Mouse (Mus musculus) liver, embryonic 14.5 days (tissue): ENCODE data around the gene Ctnnd2. TPM values are rescaled to one million over a fixed set of nuclear protein-coding genes. Genes with fewer than 3 reads are reported as not detected.

Experiments
- ATAC-seq: fragments of 200-750 bp; cut with Nextera tagmentation; 2 replicates; pipeline ENCODE4 v1.8.0; 2017; ENCODE audit warnings: moderate number of reproducible peaks, mild to moderate bottlenecking, moderate library complexity; ENCODE audit not compliant: insufficient read depth
- DNase-seq, 3 experiments: peaks; one replicate each; pipeline ENCODE4 v3.0.0-alpha.2; 2012 to 2013; ENCODE audit warnings: low read depth in 3 of 3, low spot score in 3 of 3
- H3K27ac ChIP-seq: fragments of 300-500 bp; sonication (generic); 2 replicates; pipeline ENCODE4 v1.5.1; 2014; ENCODE audit warnings: moderate library complexity, mild to moderate bottlenecking, control low read depth, inconsistent platforms
- H3K27me3 ChIP-seq: fragments of 300-500 bp; sonication (generic); 2 replicates; pipeline ENCODE4 v1.6.1; 2014; ENCODE audit warnings: mild to moderate bottlenecking, low read length, moderate library complexity; ENCODE audit not compliant: control insufficient read depth, insufficient read depth
- H3K36me3 ChIP-seq: fragments of 300-500 bp; sonication (generic); replicated peaks from 2 replicates; pipeline ENCODE4 v1.6.1; 2014; ENCODE audit warnings: low read depth; ENCODE audit not compliant: control insufficient read depth, insufficient read depth
- H3K4me1 ChIP-seq, 2 experiments: fragments of 200-500 bp in 1 of 2; fragments of 300-500 bp in 1 of 2; sonication (generic) in 1 of 2; replicated peaks; 2 replicates each; pipeline ENCODE4 v1.6.1; 2012 to 2014; ENCODE audit warnings: antibody characterized with exemption in 1 of 2, inconsistent platforms in 1 of 2, low read length in 1 of 2; ENCODE audit not compliant: control insufficient read depth in 2 of 2, insufficient read depth in 2 of 2
- H3K4me2 ChIP-seq: fragments of 300-500 bp; sonication (generic); 2 replicates; pipeline ENCODE4 v1.6.1; 2014; ENCODE audit warnings: low read depth, mild to moderate bottlenecking, control low read depth, moderate library complexity
- H3K4me3 ChIP-seq, 2 experiments: fragments of 200-500 bp in 1 of 2; fragments of 300-500 bp in 1 of 2; sonication (generic) in 1 of 2; 2 replicates each; pipeline ENCODE4 v1.5.1; 2012 to 2014; ENCODE audit warnings: low read depth in 2 of 2, low read length in 2 of 2, mild to moderate bottlenecking in 2 of 2, control low read depth in 1 of 2, inconsistent platforms in 1 of 2, moderate library complexity in 1 of 2; ENCODE audit not compliant: insufficient read depth in 1 of 2
- H3K9ac ChIP-seq: fragments of 300-500 bp; sonication (generic); replicated peaks from 2 replicates; pipeline ENCODE4 v1.6.1; 2014; ENCODE audit warnings: mild to moderate bottlenecking, control low read depth, moderate library complexity
- H3K9me3 ChIP-seq: fragments of 300-500 bp; sonication (generic); 2 replicates; pipeline ENCODE4 v1.6.1; 2016; ENCODE audit warnings: low read length, mixed read lengths; ENCODE audit not compliant: control insufficient read depth
- CTCF ChIP-seq: IDR thresholded peaks from 2 replicates; pipeline ENCODE4 v1.5.1; 2016; ENCODE audit warnings: antibody characterized with exemption, low read depth, control low read depth
- EP300 ChIP-seq: IDR thresholded peaks from 2 replicates; pipeline ENCODE4 v1.6.1; 2016; ENCODE audit warnings: antibody characterized with exemption, low read depth
- WGBS: fragments of 180-500 bp; shearing (Covaris S2); extraction: QIAGEN DNeasy Blood & Tissue Kit; methylation state at CpG from one replicate; pipeline ENCODE4 v1.1.7; 2014; ENCODE audit not compliant: insufficient replicate concordance; 5-methylcytosine and 5-hydroxymethylcytosine counted together
- polyA plus RNA-seq, 2 experiments: library from polyadenylated mRNA; depleted of rRNA in 1 of 2; stranded (reverse) in 1 of 2; unstranded in 1 of 2; fragments of >200 nt; fragmentation: Nextera tagmentation in 1 of 2; extraction: Ambion mirVana in 1 of 2; gene quantifications; 2 replicates each; pipeline versions ENCODE4 v1.2.1 to v1.2.3; 2012 to 2014

The Ctnnd2 gene
- polyA plus RNA-seq, 2 experiments, result 0.09 to 0.11 TPM

- Histone ChIP-seq H3K4me2 (no peak overlapping the region), H3K27ac (no peak overlapping the region), H3K27me3 (no peaks in the 10 kb centered on the region), H3K9me3 (no peaks in the 10 kb centered on the region), H3K4me1 (no peaks in the 10 kb centered on the region), H3K4me3 (no peak overlapping the region), H3K36me3 (no peaks in the 10 kb centered on the region), H3K9ac (no peak overlapping the region)
- no peak for ATAC-seq
- DNase-seq, result no peak
- 55% methylated on average over 2 of the region's 2 CpGs for WGBS
- no peak for TF ChIP-seq EP300
- TF ChIP-seq CTCF, result no peak
Observed at GRCm38 (mm10) chr15:30617932-30618331, 445.5 kb downstream of the Ctnnd2 start.

- no peak for DNase-seq
- no peak overlapping the region for H3K4me2 ChIP-seq
Observed at GRCm38 (mm10) chr15:30628524-30628923, 456.1 kb downstream of the Ctnnd2 start.

GRCm38 (mm10) chr15:30632113-30632735 lies 459.8 kb downstream of the Ctnnd2 start:
- TF ChIP-seq EP300 (no peak), CTCF (no peak)
- no peak for DNase-seq
- Histone ChIP-seq H3K4me1 (no peaks in the 10 kb centered on the region), H3K27me3 (no peaks in the 10 kb centered on the region), H3K27ac (no peak overlapping the region), H3K4me2 (no peak overlapping the region), H3K36me3 (no peaks in the 10 kb centered on the region), H3K4me3 (no peak overlapping the region), H3K9ac (no peak overlapping the region), H3K9me3 (no peaks in the 10 kb centered on the region)
- no peak for ATAC-seq
- 35% methylated on average over 7 of the region's 7 CpGs for WGBS

More at GRCm38 (mm10) chr15:30628524-30628923, 456.1 kb downstream of the Ctnnd2 start:
- WGBS, result 25% methylated on average over 3 of the region's 3 CpGs
- Histone ChIP-seq H3K9ac (no peak overlapping the region), H3K4me1 (no peaks in the 10 kb centered on the region), H3K36me3 (no peaks in the 10 kb centered on the region), H3K4me3 (no peak overlapping the region), H3K27me3 (no peaks in the 10 kb centered on the region), H3K27ac (no peak overlapping the region), H3K9me3 (no peaks in the 10 kb centered on the region)
- no peak for TF ChIP-seq EP300
- no peak for ATAC-seq

GRCm38 (mm10) chr15:30633917-30634316 lies 461.5 kb downstream of the Ctnnd2 start:
- Histone ChIP-seq H3K27me3 (no peaks in the 10 kb centered on the region), H3K27ac (no peak overlapping the region), H3K4me1 (no peaks in the 10 kb centered on the region), H3K36me3 (no peaks in the 10 kb centered on the region), H3K4me3 (no peak overlapping the region), H3K4me2 (no peak overlapping the region), H3K9me3 (no peaks in the 10 kb centered on the region), H3K9ac (no peak overlapping the region)
- 39% methylated on average over 2 of the region's 2 CpGs for WGBS
- ATAC-seq (no peak), DNase-seq (no peak)
- TF ChIP-seq CTCF (no peak), EP300 (no peak)

- ATAC-seq, result no peak
Observed at GRCm38 (mm10) chr15:30634522-30634921, 462.1 kb downstream of the Ctnnd2 start.

More at GRCm38 (mm10) chr15:30634522-30634921, 462.1 kb downstream of the Ctnnd2 start:
- Histone ChIP-seq H3K4me1 (no peaks in the 10 kb centered on the region), H3K27me3 (no peaks in the 10 kb centered on the region), H3K4me2 (no peak overlapping the region), H3K9ac (no peak overlapping the region), H3K9me3 (no peaks in the 10 kb centered on the region), H3K4me3 (no peak overlapping the region), H3K27ac (no peak overlapping the region), H3K36me3 (no peaks in the 10 kb centered on the region)
- DNase-seq, result no peak
- TF ChIP-seq EP300 (no peak), CTCF (no peak)
- WGBS, result 71% methylated on average over 5 of the region's 5 CpGs
